Mouse (Mus musculus): ENCODE measurements around the gene Cog5.

Gene Cog5

DNA sequence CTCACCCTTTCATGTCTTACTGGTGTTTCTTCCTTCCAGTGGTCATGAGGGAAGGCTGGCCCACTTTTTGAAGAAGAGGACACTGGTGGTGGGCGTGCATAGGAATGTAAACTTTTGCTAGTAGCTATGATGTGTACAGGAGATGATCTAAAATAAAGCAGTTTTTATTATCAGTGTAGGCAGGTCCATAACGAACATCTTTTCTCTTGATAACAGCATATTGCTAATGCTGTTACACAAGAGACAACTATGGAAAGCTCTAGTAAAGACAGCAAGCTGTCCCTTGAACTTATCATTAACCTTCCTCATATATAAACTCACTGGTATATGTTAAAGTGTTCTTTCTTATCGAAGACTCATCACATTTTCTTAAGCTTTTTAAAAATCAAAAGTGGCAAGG lies 282.9 kb downstream of the Cog5 start:
- DNase-seq (ENCODE audit: low spot score in 2 of 2): no peak

DNA sequence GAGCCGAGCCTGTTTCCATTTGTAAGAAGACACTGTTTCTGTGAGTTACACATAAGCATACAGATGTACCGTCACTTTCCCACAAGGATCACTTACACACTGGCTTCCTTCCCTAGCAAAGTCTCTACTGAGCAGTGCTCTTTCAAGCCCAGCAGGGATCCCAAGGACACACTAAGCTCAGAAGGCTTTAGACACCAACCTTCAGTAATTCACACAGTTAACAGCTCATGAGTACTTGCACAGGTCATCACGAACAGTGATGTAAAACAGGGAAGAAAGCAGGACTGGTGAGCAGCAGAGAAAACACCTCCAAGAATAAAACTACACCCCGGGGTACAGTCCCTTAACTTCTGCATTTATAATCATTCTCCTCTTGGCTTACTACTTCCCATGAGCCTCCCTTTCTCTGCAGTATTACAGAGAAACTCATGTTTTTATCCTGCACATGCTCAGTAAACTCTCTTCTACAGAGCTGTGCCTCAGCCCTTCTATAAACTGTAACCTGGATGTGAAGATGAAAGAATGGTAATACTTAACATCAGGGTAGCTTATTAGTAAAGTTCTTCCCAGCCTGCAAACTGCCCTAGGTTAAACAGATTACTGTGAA lies 283.8 kb downstream of the Cog5 start:
- DNase-seq (ENCODE audit: low spot score in 2 of 2): no peak

DNA sequence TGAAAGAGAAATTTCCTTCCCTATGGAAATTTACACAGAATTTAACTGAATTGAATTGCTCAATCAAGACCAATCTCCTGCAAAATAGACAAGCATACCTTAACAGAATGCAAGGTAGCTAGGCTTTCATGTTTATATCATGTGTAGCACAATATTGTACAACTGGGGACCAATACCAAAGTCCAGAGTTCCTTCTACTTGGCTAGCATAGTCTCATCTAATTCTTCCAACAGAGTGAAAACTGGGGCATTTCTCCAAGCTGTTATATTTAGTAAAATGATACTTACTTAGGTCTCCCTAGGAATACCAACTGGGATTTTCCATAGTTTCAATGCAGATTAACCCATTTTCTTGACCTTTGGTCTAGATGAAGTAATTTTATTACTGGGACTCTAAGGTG lies 284.4 kb downstream of the Cog5 start:
- DNase-seq (ENCODE audit: low spot score in 2 of 2): no peak

DNA sequence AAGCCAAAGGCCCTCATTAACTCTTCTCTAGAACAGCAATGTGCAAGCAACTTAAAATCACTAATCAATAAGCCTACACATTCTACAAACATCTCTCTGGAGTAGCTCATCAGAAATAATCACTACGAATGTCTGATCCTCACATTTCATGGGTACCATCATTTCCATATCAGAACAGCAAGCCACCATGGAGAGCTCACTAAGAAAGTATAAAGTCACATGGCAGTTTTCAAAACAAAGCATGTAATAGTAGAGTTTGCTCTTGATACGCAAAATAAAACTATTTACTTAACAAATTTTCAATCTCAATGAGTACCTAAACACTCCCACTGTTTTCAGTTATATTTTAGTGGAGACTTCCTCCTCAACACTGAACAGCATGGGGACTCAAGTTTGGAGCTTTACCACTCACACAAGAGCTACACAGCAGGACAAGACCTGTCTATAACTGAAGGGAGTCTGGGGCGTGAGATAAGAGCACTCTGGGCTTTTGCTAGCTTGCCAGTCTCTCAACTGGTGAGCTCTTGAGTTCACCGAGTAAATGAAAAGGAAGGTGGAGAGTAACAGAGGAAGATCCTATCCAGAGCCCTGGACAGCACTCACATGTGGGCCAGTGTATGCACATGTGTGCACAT lies 288.5 kb downstream of the Cog5 start:
- DNase-seq (ENCODE audit: low spot score in 2 of 2): no peak

DNA sequence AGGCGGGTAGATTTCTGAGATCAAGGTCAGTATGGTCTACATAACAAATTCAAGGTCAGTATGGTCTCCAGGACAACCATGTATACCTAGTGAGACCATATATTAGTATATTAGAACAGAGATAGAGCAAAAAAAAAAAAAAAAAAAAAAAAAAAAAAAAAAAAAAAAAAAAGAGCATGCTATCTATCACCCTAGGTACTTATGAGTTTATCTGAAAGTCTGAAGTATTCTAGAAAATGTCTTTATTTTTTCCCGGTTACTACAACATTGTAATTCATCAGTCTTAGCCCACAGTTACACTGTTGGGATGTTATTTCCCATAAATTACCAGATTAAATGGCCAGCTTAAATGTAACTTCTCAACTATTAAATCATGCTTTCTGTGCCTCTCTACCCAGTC lies 289.7 kb downstream of the Cog5 start:
- DNase-seq (ENCODE audit: low spot score in 2 of 2): no peak

DNA sequence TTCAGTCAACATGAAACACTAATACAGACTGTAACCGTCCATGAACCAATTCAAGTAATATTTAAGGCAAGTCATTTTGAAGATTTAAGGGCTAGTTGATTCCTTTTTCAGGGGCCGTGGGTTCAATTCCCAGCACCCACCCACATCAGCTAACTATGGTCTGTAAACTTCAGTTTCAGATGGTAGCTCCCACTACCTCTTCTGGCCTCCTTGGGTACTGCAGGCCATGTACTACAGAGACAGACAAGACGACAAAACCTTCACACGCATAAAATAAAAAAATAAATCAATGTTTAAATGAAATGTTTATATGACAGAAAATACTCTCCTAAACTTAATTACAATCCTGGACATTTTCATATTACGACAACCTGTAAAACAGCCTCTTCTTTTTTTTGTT lies 292.8 kb downstream of the Cog5 start:
- no peak for DNase-seq (ENCODE audit: low spot score in 2 of 2)

DNA sequence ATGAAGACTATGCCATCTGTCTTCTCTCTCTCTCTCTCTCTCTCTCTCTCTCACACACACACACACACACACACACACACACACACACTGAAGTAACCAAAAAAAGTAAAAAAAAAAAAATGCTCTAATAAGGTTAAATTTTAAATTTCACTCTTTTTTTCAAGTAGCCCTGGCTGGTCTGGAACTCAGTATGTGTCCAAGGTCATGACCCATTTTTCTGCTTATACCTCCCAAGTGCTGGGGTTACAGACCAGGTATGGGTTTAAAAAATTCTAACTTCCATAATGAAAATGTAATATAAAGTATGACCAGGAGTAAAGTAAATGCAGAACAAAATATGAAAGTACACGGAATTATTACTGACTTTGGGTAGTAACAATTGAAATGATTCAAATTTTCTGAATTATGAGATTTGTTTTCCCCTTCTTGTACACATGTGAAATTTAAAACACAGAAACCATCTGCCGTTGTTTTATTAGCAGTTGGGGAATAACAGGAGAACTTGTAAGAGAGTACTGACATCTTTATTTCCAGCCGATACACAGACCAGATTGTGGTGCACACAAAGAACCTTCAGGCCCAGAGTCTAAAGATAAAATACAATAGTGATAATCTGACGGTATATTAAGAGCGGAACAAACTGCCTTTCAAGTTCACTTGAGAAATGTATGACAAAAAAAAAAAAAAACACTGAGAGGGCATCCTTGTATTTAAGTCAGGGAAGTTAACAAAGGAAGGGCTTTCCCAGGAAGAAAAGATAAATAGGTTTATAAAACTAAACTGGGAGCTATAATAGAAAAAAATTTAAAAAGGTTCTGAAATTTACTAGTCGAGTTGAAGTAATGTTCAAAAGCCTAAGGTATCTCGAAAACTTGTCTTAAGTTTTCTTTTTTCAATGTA lies 293.7 kb downstream of the Cog5 start:
- no peak for DNase-seq (ENCODE audit: low spot score in 2 of 2)

DNA sequence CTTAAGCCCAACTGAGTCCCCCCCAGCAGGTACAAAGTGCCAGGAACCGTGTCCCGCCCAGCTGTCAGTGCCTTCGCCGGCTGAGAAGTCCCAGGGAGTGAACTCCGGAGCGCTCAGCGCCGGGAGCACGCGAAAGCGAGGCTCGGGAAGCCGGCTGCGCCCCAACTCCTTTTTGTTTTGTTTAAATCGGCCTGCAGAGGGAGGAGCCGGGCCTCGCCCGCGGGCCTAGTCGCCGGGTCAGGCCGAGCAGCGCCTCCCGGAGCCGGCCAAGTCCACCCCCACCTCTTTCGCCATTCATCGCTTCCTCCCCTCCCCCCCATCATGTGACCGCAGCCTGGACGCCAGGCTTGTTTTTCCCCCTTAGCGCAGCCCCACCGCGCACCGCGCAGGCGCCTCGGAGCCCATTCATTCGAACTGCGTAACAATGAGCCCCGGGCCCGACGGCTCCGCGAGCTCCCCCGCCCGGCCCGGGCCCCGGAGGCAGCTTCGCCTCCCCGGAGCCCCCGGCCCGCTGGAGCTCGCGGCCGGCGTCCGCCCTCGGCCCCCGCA lies 294.6 kb downstream of the Cog5 start:
- peak; percentile 60 to 84 for DNase-seq (ENCODE audit: low spot score in 2 of 2)

DNA sequence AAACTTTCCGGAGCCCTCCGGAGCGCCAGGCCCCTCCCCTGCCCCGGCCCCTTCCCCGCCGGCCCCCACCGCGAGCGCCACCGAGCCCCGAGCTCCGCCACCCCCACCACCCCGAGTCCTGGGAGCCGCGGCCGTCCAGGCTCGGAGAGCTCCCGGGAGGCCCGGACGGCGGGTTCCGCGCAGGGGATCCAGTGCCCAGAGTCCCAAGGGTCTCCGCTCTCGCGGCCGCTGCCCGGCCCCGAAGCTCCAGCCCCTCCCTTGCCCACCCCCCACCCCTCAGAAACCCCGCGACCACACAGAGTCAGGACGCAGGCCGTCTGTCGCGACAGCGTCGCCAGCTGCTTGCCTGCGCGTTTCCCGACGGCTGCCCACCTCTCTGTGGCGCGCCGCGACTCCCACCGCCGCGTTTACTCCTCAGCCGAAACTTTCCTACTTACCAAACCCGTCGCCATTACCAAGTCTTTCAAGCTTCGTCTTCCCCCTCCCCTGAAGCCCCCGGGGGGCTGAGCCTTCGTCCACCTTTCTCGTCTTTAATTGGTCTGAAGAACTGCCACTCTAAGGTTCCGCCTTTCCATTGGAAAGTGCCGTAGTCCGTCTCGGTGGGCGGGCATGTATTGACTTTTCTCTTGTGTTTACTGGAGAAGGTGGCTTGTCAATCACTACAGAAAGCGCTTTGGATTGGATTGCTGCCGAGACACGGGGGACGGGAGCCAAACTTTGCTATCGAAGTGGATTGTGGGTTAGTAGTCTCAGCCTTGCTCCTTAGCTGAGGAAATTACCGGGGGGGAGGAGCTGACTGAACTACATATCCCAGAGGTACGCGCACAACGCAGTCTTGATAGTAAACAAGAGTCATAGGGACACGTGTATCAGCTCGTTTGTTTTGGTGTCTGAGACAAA lies 295.3 kb downstream of the Cog5 start, which contains the start of gene Hbp1:
TSS of gene Hbp1 (minus strand) at position 777 of the 900 bp plus-strand sequence.
- DNase-seq (ENCODE audit: low spot score in 2 of 2): peak; percentile 98 to 99

DNA sequence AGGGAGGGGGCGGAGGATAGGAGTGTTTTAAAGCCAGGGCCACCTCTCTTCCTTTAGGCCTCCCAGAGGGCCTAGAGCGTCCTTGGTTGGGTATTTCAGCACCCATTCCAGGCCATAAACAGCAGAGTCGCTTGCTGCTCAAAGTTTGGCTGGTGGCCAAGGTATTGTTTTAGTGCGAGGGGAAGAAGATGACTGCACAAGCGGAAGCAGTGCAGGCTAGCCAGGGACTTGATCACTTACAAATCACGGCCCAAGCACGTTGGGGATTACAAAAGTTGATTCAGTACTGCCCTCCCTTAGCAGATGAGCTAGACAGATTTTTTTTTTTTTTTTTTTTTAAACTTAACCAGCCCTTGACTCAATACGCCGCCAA lies 296.0 kb downstream of the Cog5 start:
- DNase-seq (ENCODE audit: low spot score in 2 of 2): no peak

DNA sequence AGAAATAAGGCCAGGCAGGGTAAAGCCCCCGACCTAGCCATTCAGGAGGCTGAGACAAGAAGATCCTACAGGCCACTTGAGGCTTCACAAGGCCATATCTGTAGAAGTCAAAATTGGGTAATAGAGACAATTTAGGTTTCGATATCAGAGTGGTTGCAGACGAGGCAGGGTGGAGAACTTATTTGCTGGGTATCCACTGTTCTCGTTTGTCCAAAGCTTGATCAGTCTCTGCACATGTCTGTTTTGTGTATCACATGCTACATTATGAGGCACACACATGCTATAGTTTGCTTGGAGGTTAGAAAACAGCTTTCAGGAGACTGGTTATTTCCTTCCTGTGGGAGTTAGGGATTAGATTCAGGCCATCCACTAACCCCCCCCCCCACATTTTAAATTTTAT lies 301.2 kb downstream of the Cog5 start:
- DNase-seq (ENCODE audit: low spot score in 2 of 2): no peak

DNA sequence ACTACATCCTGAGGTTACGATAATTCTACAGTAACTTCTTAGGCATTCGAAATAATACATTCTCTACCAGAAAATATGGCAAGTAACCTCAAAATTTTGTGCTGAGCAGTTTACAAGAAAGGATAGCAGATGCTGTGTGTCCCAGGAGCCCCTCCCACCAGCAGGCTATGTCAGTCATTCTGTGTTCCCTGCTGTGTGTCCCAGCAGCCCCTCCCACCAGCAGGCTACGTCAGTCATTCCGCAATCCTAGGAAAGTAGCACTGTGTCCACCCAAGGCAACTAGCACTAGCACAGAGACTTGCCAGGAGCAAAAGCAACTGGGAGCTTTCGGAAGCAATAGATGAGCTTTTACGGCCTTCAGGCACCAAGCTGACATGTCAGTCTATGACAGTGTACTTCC lies 309.4 kb downstream of the Cog5 start:
- DNase-seq (ENCODE audit: low spot score in 2 of 2): no peak

DNA sequence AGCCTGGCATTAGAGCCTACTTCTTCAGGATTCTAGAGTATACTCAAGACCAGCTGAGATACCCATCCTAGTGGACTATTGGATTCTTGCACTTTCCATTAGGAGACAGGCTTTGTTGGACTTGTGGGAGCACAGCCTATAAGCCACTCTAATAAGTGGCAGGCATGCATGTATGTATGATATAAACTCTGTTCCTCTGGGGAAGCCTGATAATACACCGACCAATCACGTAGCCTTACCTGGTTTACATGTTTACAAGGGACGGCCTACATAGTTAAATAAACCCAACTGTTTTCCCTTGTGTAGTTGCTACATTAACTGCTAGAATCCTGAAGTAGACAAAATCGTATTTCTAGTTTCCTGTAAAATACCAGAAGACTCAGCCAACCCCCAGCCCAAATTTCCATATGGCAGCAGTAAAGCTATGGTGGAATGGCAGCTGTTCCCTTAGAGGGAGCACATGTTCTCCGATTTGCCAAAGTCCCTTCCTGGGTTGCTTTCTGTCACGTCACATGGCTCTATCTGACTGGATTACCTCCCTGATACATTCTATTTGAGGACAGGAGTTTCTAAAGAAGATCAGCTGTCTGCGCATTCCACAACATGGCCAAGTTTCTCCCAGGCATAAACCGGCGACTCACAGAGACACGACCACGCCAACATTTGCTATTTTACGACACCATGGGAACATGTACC lies 311.0 kb downstream of the Cog5 start:
- DNase-seq (ENCODE audit: low spot score in 2 of 2): no peak

DNA sequence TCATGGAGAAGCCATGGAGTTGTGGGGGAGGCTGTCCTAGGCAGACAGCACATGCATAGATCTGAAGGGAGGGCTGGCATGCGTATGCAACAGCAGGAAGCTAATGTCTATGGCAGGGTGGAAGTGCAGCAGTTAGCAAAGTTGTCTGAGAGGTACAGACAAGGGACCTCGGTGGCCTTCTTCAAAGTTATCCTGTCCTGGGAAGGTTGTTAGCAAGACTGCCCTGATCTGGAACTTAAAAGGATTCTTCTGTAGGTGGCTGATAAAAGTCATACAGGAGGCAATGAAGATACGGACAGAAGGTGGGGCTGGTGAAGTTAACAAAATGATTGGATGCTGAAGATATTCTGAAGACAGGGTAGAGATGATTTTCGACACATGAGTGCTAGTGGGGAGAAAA lies 311.7 kb downstream of the Cog5 start:
- DNase-seq (ENCODE audit: low spot score in 2 of 2): no peak

DNA sequence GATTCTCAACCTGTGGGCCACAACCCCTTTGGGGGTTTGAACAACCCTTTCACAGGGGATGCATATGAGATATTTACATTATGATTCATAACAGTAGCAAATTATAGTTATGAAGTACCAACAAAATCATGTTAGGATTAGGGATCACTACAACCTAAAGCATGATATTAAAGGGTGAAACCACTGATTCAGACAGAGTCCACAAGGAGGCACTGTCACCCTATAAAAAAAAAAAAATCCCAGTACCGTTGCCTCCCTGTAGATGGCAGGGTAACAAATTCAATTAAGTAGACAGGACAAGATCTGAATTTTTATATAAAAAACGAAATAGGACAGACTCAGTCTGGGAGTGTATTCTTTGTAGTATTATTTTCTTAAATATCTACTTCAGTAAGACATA lies 312.9 kb downstream of the Cog5 start:
- no peak for DNase-seq (ENCODE audit: low spot score in 2 of 2)

DNA sequence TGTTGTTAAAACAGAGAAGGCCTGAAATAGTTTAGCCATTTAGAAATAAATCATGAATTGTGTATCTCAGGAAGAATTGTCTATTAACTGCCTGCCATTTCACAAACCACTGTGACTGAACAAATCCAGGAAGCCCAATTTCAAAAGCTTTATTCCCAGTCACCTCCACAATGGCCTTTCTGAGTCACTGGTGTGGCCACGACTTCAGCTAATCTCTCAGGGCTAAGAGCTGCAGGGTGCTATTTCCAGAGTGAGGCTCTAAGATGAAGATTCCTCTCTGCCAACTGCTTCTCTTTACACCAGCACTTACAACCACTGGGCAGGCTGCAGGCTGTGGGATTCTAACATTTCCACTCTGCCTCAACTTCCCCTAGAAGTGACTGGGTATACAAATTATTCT lies 314.4 kb downstream of the Cog5 start:
- DNase-seq (ENCODE audit: low spot score in 2 of 2): no peak

DNA sequence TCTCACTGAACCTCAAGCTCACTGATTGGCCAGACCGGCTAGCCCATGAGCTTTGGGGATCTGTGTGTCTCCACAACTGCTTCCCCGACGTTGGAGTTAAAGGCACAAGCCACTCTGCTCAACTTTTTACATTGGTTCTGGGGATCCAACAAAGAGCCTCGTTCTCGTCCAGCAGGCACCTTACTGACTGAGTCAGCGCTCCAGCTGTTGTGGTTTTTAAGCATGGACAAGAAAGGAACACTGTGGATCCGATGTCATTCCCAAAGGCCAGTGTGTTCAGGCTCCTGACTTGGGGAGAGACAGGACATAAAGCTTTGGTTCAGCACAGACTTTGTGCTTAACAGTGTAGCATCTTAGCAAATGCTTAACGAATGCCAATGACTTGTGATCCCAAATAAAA lies 316.9 kb downstream of the Cog5 start:
- DNase-seq (ENCODE audit: low spot score in 2 of 2): no peak

DNA sequence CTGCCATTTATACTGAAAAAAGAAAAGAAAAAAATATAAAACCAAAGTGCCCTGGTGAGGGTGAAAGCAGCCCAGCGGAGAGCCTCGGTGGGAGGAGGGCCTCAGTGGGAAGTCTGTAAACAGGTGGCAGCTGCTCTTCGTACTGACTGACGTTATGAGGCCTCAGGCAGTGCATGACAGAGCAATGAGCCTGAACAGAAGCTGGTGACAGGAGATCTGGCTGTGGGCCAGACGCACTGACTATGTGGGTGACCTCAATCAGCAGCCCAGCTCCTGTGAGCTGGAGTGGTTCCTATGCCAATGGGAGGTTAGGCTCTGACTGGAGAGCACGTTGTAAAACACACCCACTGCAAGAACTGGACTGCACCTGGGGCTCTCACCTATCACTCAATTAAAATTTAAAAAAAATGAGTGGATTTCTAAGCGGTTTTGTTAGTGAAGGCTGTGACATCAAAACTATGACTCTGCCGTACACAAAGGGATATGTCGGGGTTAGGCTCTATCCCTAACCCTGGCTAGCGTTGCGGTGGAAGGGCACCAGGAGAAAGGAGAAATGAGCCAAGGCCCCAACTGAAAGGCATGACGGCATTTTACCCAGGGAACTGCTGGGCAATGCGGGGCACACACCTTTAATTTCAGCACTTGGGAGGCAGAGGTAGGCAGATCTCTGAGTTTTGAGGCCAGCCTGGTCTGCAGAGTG lies 319.0 kb downstream of the Cog5 start:
- DNase-seq (ENCODE audit: low spot score in 2 of 2): no peak

DNA sequence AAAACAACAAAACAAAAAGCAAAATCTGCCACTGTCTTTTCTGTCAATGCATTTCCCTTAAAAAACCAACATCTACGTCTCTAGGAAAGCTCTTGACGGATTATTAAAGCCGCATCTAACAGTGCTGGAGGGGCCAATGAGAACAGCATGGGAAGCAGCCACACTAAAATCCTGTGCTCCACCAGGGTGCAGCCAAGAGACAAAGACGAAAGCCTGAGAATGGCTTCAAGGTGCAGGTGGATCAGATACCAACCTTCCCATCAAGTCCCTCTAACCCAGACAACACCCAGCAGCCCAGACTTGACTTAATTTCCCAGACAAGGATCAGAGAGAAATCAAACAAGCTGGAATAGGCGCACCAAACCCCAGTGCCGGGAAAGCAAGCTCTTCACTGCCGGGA lies 321.9 kb downstream of the Cog5 start:
- no peak for DNase-seq (ENCODE audit: low spot score in 2 of 2)

DNA sequence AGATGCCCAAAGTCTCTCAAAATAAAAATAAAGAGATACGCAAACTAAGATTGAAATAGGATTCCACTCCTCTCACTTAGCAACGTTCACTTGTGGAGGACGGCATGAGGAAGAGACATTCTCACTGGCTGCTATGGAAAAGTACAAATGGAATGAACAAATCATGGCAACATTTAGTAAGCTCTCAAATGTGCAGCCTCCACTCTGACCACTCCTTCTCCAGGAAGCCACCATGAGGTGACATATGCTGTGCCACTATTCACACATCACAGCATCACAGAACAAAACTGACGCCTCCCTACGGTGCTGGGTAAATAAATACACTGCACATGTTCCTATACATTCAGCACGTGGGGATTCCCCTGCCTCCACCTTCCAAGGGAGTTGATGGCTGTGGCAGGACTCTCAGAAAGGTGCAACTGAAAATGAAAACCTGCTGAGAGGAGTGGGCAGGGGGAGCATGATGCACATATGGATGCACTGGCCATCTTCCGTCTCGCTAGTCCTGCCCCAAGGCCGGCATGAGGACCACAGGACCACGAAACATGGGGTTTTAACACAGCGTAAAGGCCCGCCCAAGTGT lies 323.0 kb downstream of the Cog5 start:
- no peak for DNase-seq (ENCODE audit: low spot score in 2 of 2)

All from frontal cortex, postnatal 25 days (tissue).